Mouse (Mus musculus) adrenal gland, postnatal 4 days (tissue): ENCODE measurements around the gene Klf11. TPM values are rescaled to one million over a fixed set of nuclear protein-coding genes. Genes with fewer than 3 reads are reported as not detected.
"Not testable (repeated sequence)": the region's sequence is repeated elsewhere in the genome, so short reads cannot be mapped to it uniquely, and the experiment has no call there.

Experiments
- DNase-seq, 2 experiments: peaks; one replicate each; pipeline ENCODE4 v3.0.0; 2021 to 2022; ENCODE audit warnings: low spot score in 2 of 2, mixed read lengths in 2 of 2
- total RNA-seq, 2 experiments: library from RNA; stranded (reverse); gene quantifications; 2 replicates each; pipeline ENCODE4 v1.2.3; 2021

The Klf11 gene
- total RNA-seq, 2 experiments from 2014 or later = 30.7 TPM

- DNase-seq = no peak
Observed at GRCm38 (mm10) chr12:24699578-24699977, 48.5 kb downstream of the Klf11 start.

- not testable (repeated sequence) for DNase-seq
Observed at GRCm38 (mm10) chr12:24701621-24702020, 50.5 kb downstream of the Klf11 start.

GRCm38 (mm10) chr12:24703013-24703412 is 51.9 kb downstream of the Klf11 start:
- no peak for DNase-seq

- no peak for DNase-seq
Observed at GRCm38 (mm10) chr12:24705502-24706263, 54.6 kb downstream of the Klf11 start.

- no peak for DNase-seq
Observed at GRCm38 (mm10) chr12:24706764-24707479, 55.8 kb downstream of the Klf11 start.

GRCm38 (mm10) chr12:24707480-24707802 is 56.4 kb downstream of the Klf11 start:
- DNase-seq = no peak

- DNase-seq = peak; percentile 88 to 92
Observed at GRCm38 (mm10) chr12:24707954-24708823, 57.1 kb downstream of the Klf11 start, which contains the start of gene Rrm2. Gene Rrm2, plus strand, starts transcription at chr12:24708241.

- DNase-seq = no peak
Observed at GRCm38 (mm10) chr12:24708824-24709218, 57.7 kb downstream of the Klf11 start.

- no peak for DNase-seq
Observed at GRCm38 (mm10) chr12:24709409-24709808, 58.3 kb downstream of the Klf11 start.

GRCm38 (mm10) chr12:24709831-24710508 is 58.9 kb downstream of the Klf11 start:
- peak in 1 of 2 experiments; percentile 37 for DNase-seq

GRCm38 (mm10) chr12:24710672-24711071 is 59.6 kb downstream of the Klf11 start:
- no peak for DNase-seq

Other genes starting within 250 kb of the Klf11 start
- gene Taf1b, start 152.9 kb upstream of the Klf11 start, total RNA-seq = 10 to 100 TPM; 20.1 to 25.2 TPM
- 1 to 10 TPM in 1 of 2 experiments, under 1 TPM in 1; 0.90 to 1.4 TPM for gene Grhl1, start 79.0 kb upstream of the Klf11 start, total RNA-seq
- 10 to 100 TPM in 1 of 2 experiments, 1 to 10 TPM in 1; 3.0 to 12.8 TPM for gene Cys1, start 30.5 kb downstream of the Klf11 start, total RNA-seq
- gene Rrm2, start 57.0 kb downstream of the Klf11 start, total RNA-seq = 10 to 100 TPM; 75.1 to 95.2 TPM
- 10 to 100 TPM; 25.9 to 27.1 TPM for gene Mboat2, start 179.6 kb downstream of the Klf11 start, total RNA-seq